Mouse (Mus musculus) retina, postnatal 1 day (tissue): ENCODE results near the gene Msln.
A peak's percentile ranks its signal among the peaks of the same experiment; 100 is the strongest.

Experiments
- DNase-seq: peaks from one replicate; pipeline ENCODE4 v3.0.0-alpha.2; 2012

Msln gene

GRCm38 (mm10) chr17:25754241-25754640 lies at the start of gene Msln:
TSS of gene Msln (minus strand) at chr17:25754378.
- DNase-seq = no peak

GRCm38 (mm10) chr17:25802825-25803517 lies 48.8 kb upstream of the Msln start:
- peak; percentile 96 for DNase-seq

- peak; percentile 91 for DNase-seq
Measured at GRCm38 (mm10) chr17:25801029-25801428, 46.9 kb upstream of the Msln start.

- peak; percentile 95 for DNase-seq
Measured at GRCm38 (mm10) chr17:25796951-25797369, 42.8 kb upstream of the Msln start, which contains the start of gene Metrn. TSS of gene Metrn (minus strand) at chr17:25797136.

- DNase-seq = no peak
Measured at GRCm38 (mm10) chr17:25796211-25796771, 42.1 kb upstream of the Msln start.

GRCm38 (mm10) chr17:25795609-25796092 lies 41.5 kb upstream of the Msln start, which contains the start of gene AC134908.4:
TSS of gene AC134908.4 (minus strand) at chr17:25795659.
- peak; percentile 92 for DNase-seq

GRCm38 (mm10) chr17:25794998-25795397 lies 40.8 kb upstream of the Msln start:
- DNase-seq = no peak

- peak; percentile 62 for DNase-seq
Measured at GRCm38 (mm10) chr17:25794197-25794596, 40.0 kb upstream of the Msln start.

- peak; percentile 92 for DNase-seq
Measured at GRCm38 (mm10) chr17:25792615-25793014, 38.4 kb upstream of the Msln start, which contains the start of gene Fam173a. TSS of gene Fam173a (minus strand) at chr17:25792901.

GRCm38 (mm10) chr17:25791843-25792527 lies 37.8 kb upstream of the Msln start:
- peak; percentile 93 for DNase-seq

- DNase-seq = peak; percentile 41
Measured at GRCm38 (mm10) chr17:25791320-25791842, 37.2 kb upstream of the Msln start.

- DNase-seq = no peak
Measured at GRCm38 (mm10) chr17:25786781-25787504, 32.8 kb upstream of the Msln start.

GRCm38 (mm10) chr17:25786280-25786679 lies 32.1 kb upstream of the Msln start, which contains the start of gene Ccdc78:
TSS of gene Ccdc78 (plus strand) at chr17:25786580.
- no peak for DNase-seq

- peak; percentile 96 for DNase-seq
Measured at GRCm38 (mm10) chr17:25785281-25785745, 31.1 kb upstream of the Msln start, which contains the start of gene Haghl. TSS of gene Haghl (minus strand) at chr17:25785673.

GRCm38 (mm10) chr17:25783861-25784574 lies 29.8 kb upstream of the Msln start:
- DNase-seq = no peak

- DNase-seq = no peak
Measured at GRCm38 (mm10) chr17:25783086-25783485, 28.9 kb upstream of the Msln start.

- no peak for DNase-seq
Measured at GRCm38 (mm10) chr17:25781339-25781738, 27.2 kb upstream of the Msln start.

GRCm38 (mm10) chr17:25777948-25778347 lies 23.8 kb upstream of the Msln start:
- no peak for DNase-seq

GRCm38 (mm10) chr17:25775318-25776062 lies 21.3 kb upstream of the Msln start:
- DNase-seq = no peak

- DNase-seq = peak; percentile 98
Measured at GRCm38 (mm10) chr17:25773549-25774120, 19.5 kb upstream of the Msln start, which contains the start of gene Narfl. TSS of gene Narfl (plus strand) at chr17:25773776.
